Mouse (Mus musculus): Measurements from ENCODE around the gene Olfr975. TPM values are rescaled to one million over a fixed set of nuclear protein-coding genes. Genes with fewer than 3 reads are reported as not detected.
"Not testable (repeated sequence)": the region's sequence is repeated elsewhere in the genome, so short reads cannot be mapped to it uniquely, and the experiment has no call there.

Gene Olfr975
- polyA plus RNA-seq (2015; fragmentation: Nextera tagmentation; extraction: Ambion mirVana) = not detected in 2 replicates

- Histone ChIP-seq H3K36me3 (no peaks in the 10 kb centered on the region), H3K9ac (replicated peaks) (no peak within 1 kb of the TSS), H3K27ac (replicated peaks) (no peak within 1 kb of the TSS), H3K4me3 (no peak within 1 kb of the TSS), H3K27me3 (no peaks in the 10 kb centered on the region), H3K9me3 (no peaks in the 10 kb centered on the region), H3K4me1 (no peaks in the 10 kb centered on the region), H3K4me2 (replicated peaks) (no peak within 1 kb of the TSS)
- no peak for ATAC-seq (replicated peaks)
- 68% methylated on average over 1 of the region's 1 CpGs for WGBS
These were observed at the start of gene Olfr975 for GRCm38 (mm10) chr9:39951946-39952345. TSS of gene Olfr975 (minus strand) at chr9:39952046.

- no peak within 1 kb of the TSS for H3K4me3 ChIP-seq
- WGBS = 88% methylated on average over 2 of the region's 2 CpGs
These were observed 40.0 kb upstream of the Olfr975 start, which contains the start of gene Olfr978 for GRCm38 (mm10) chr9:39991813-39992212. TSS of gene Olfr978 (plus strand) at chr9:39992113.

GRCm38 (mm10) chr9:39976581-39977145 lies 24.8 kb upstream of the Olfr975 start:
- not testable (repeated sequence) for H3K9me3 ChIP-seq; ATAC-seq (replicated peaks); H3K36me3 ChIP-seq; H3K4me2 ChIP-seq (replicated peaks); H3K9ac ChIP-seq (replicated peaks); H3K4me1 ChIP-seq; H3K27me3 ChIP-seq; H3K4me3 ChIP-seq; H3K27ac ChIP-seq (replicated peaks)
- 89% methylated on average over 1 of the region's 1 CpGs for whole genome bisulfite sequencing

More at GRCm38 (mm10) chr9:39991813-39992212, 40.0 kb upstream of the Olfr975 start, which contains the start of gene Olfr978:
- no peaks in the 10 kb centered on the region for H3K27me3 ChIP-seq
- H3K9me3 ChIP-seq = no peaks in the 10 kb centered on the region
- no peaks in the 10 kb centered on the region for H3K4me1 ChIP-seq
- no peak within 1 kb of the TSS for H3K4me2 ChIP-seq (replicated peaks)
- ATAC-seq (replicated peaks) = no peak
- H3K36me3 ChIP-seq = no peaks in the 10 kb centered on the region
- no peak within 1 kb of the TSS for H3K9ac ChIP-seq (replicated peaks)
- no peak within 1 kb of the TSS for H3K27ac ChIP-seq (replicated peaks)

GRCm38 (mm10) chr9:39961033-39961432 lies 9.2 kb upstream of the Olfr975 start, which contains the start of gene Olfr976:
TSS of gene Olfr976 (minus strand) at chr9:39961133.
- not testable (repeated sequence) for H3K9me3 ChIP-seq; H3K27ac ChIP-seq (replicated peaks); H3K27me3 ChIP-seq; H3K9ac ChIP-seq (replicated peaks); H3K4me1 ChIP-seq; H3K4me2 ChIP-seq (replicated peaks); H3K36me3 ChIP-seq; H3K4me3 ChIP-seq; ATAC-seq (replicated peaks)
- 87% methylated on average over 8 of the region's 9 CpGs for WGBS

GRCm38 (mm10) chr9:39937201-39937600 lies 14.6 kb downstream of the Olfr975 start, which contains the start of gene Olfr974:
TSS of gene Olfr974 (plus strand) at chr9:39937501.
- WGBS = 91% methylated on average over 1 of the region's 1 CpGs
- Histone ChIP-seq H3K4me3 (no peak within 1 kb of the TSS), H3K36me3 (no peaks in the 10 kb centered on the region), H3K27me3 (no peaks in the 10 kb centered on the region), H3K27ac (replicated peaks) (no peak within 1 kb of the TSS), H3K4me1 (no peaks in the 10 kb centered on the region), H3K9me3 (no peaks in the 10 kb centered on the region; the same call in 1 of the 2 replicates), H3K4me2 (replicated peaks) (no peak within 1 kb of the TSS), H3K9ac (replicated peaks) (no peak within 1 kb of the TSS)
- ATAC-seq (replicated peaks) = no peak

GRCm38 (mm10) chr9:39928837-39929236 lies 23.0 kb downstream of the Olfr975 start:
- not testable (repeated sequence) for H3K9ac ChIP-seq (replicated peaks); H3K9me3 ChIP-seq; H3K4me3 ChIP-seq; H3K4me1 ChIP-seq; H3K4me2 ChIP-seq (replicated peaks); H3K36me3 ChIP-seq; H3K27me3 ChIP-seq; H3K27ac ChIP-seq (replicated peaks)
- ATAC-seq (replicated peaks) = peak; percentile 41; the same call in 1 of the 2 replicates
- WGBS = 56% methylated on average over 1 of the region's 1 CpGs

GRCm38 (mm10) chr9:39927975-39928836 lies 23.6 kb downstream of the Olfr975 start:
- not testable (repeated sequence) for H3K4me2 ChIP-seq (replicated peaks)
- WGBS = no CpG with 5 or more reads among the region's 4 CpGs
- ATAC-seq (replicated peaks) = peak; percentile 94

GRCm38 (mm10) chr9:39909939-39910338 lies 41.9 kb downstream of the Olfr975 start:
- no peaks in the 10 kb centered on the region for H3K4me1 ChIP-seq
- no peaks in the 10 kb centered on the region for H3K36me3 ChIP-seq
- ATAC-seq (replicated peaks) = no peak
- no peaks in the 10 kb centered on the region for H3K9me3 ChIP-seq
- WGBS = 93% methylated on average over 3 of the region's 3 CpGs
- no peak overlapping the region for H3K27ac ChIP-seq (replicated peaks)
- H3K9ac ChIP-seq (replicated peaks) = no peak overlapping the region
- H3K4me3 ChIP-seq = no peak overlapping the region
- no peak overlapping the region for H3K4me2 ChIP-seq (replicated peaks)
- no peaks in the 10 kb centered on the region for H3K27me3 ChIP-seq

More at GRCm38 (mm10) chr9:39927975-39928836, 23.6 kb downstream of the Olfr975 start:
- not testable (repeated sequence) for H3K9me3 ChIP-seq; H3K36me3 ChIP-seq; H3K27ac ChIP-seq (replicated peaks); H3K4me1 ChIP-seq; H3K9ac ChIP-seq (replicated peaks); H3K27me3 ChIP-seq; H3K4me3 ChIP-seq

- Histone ChIP-seq H3K4me3 (no peak within 1 kb of the TSS), H3K27ac (replicated peaks) (no peak within 1 kb of the TSS), H3K36me3 (no peaks in the 10 kb centered on the region), H3K27me3 (no peaks in the 10 kb centered on the region), H3K9me3 (no peaks in the 10 kb centered on the region), H3K4me1 (no peaks in the 10 kb centered on the region), H3K4me2 (replicated peaks) (no peak within 1 kb of the TSS), H3K9ac (replicated peaks) (no peak within 1 kb of the TSS)
- WGBS = 75% methylated on average over 2 of the region's 2 CpGs
- no peak for ATAC-seq (replicated peaks)
These were observed 44.8 kb downstream of the Olfr975 start, which contains the start of gene Olfr229 for GRCm38 (mm10) chr9:39907036-39907435. TSS of gene Olfr229 (plus strand) at chr9:39907336.

GRCm38 (mm10) chr9:39905106-39905505 lies 46.7 kb downstream of the Olfr975 start:
- no peak overlapping the region for H3K9ac ChIP-seq (replicated peaks)
- H3K9me3 ChIP-seq = no peaks in the 10 kb centered on the region
- WGBS = 87% methylated on average over 6 of the region's 6 CpGs
- no peaks in the 10 kb centered on the region for H3K27me3 ChIP-seq
- no peak overlapping the region for H3K4me2 ChIP-seq (replicated peaks)
- no peaks in the 10 kb centered on the region for H3K4me1 ChIP-seq
- H3K36me3 ChIP-seq = no peaks in the 10 kb centered on the region
- H3K27ac ChIP-seq (replicated peaks) = no peak overlapping the region
- ATAC-seq (replicated peaks) = no peak
- no peak overlapping the region for H3K4me3 ChIP-seq
